ENCODE assay signal across 7 mouse cellular contexts in the genomic region with DNA sequence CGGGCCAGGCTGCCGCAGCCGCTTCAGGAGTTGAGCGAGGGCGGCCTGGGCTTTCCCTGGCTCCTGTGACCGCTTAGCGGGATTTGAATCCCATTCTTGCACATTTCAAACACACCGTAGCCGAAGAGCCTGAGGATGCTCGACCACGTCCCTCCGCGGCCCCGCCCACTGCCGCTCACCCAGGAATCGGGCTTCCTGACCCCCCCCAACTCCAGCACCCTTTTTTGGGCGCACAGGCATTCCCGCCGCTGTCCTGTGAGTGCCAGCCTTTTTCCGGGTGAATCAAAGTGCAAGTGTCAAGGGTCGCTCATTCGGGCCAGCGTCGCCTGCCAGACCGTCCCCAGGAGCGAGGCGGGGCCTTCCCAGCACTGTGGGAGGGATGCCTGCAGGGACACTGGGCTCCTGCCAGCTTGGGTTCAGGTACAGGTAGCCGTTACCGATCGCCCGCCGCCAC. TPM values are rescaled to one million over a fixed set of nuclear protein-coding genes. Genes with fewer than 3 reads are reported as not detected.
A peak's percentile ranks its signal among the peaks of the same experiment; 100 is the strongest.
DNase-seq lines count a peak whose midpoint lies in the region; ATAC-seq and TF ChIP-seq lines count a peak whose summit lies in the region.

No protein-coding gene starts in this region.

- no peak for DNase-seq in MEL (ENCODE audit: low read depth, low spot score)
- peak; percentile 82 for DNase-seq in adrenal gland, postnatal 14 days
- DNase-seq in hindbrain, embryonic 10.5 days (ENCODE audit: low spot score) = peak; percentile 47
- DNase-seq in limb, embryonic 14.5 days (ENCODE audit: low spot score) = no peak
- DNase-seq in thymus, postnatal 14 days = peak; percentile 76

- no peak for TF ChIP-seq CTCF in MEL (IDR thresholded peaks at IDR 0.05 in 2 of 3, conservative IDR thresholded peaks at IDR 0.05 in 1 of 3; ENCODE audit: control insufficient read depth in 1 of 3, insufficient read depth in 1 of 3, low read depth in 2 of 3, low read length in 3 of 3, poor library complexity in 1 of 3, severe bottlenecking in 1 of 3)
- TF ChIP-seq CTCF in embryonic fibroblast, embryonic 13.5 days (IDR thresholded peaks at IDR 0.05; ENCODE audit: borderline replicate concordance, insufficient read depth, low read length) = no peak

- TF ChIP-seq RAD21 in MEL (IDR thresholded peaks at IDR 0.05; ENCODE audit: low read depth, low read length) = no peak

- H3K27me3 ChIP-seq in MEL (ENCODE audit: control insufficient read depth in 1 of 2, insufficient read depth in 2 of 2, low read length in 2 of 2) = no peaks in the 10 kb centered on the region
- no peaks in the 10 kb centered on the region for H3K27me3 ChIP-seq in hindbrain, embryonic 10.5 days (ENCODE audit: insufficient read depth, poor library complexity, severe bottlenecking)
- no peaks in the 10 kb centered on the region for H3K27me3 ChIP-seq in limb, embryonic 14.5 days (ENCODE audit: control insufficient read depth, insufficient read depth, low read length)
- no peaks in the 10 kb centered on the region for H3K27me3 ChIP-seq in midbrain, embryonic 15.5 days (replicated peaks)

- peaks cover 7 to 17% of the 10 kb centered on the region in 2 experiments for H3K36me3 ChIP-seq in MEL (ENCODE audit: control insufficient read depth in 1 of 2, insufficient read depth in 2 of 2, low read length in 2 of 2)
- peaks cover 43% of the 10 kb centered on the region for H3K36me3 ChIP-seq in hindbrain, embryonic 10.5 days
- peaks cover 20% of the 10 kb centered on the region for H3K36me3 ChIP-seq in limb, embryonic 14.5 days (ENCODE audit: control insufficient read depth, insufficient read depth, low read length)
- H3K36me3 ChIP-seq in midbrain, embryonic 15.5 days (replicated peaks) = peaks cover 5% of the 10 kb centered on the region; the same call in 1 of the 2 replicates

- H3K4me3 ChIP-seq in MEL (ENCODE audit: control insufficient read depth in 1 of 2, insufficient read depth in 1 of 2, low read depth in 2 of 2, low read length in 2 of 2) = peak overlapping the region; percentile 94 to 99
- H3K4me3 ChIP-seq in embryonic fibroblast, embryonic 13.5 days (ENCODE audit: insufficient read depth, low read length) = peak overlapping the region; percentile 86
- H3K4me3 ChIP-seq in hindbrain, embryonic 10.5 days = peak overlapping the region; percentile 82
- peak overlapping the region; percentile 89 for H3K4me3 ChIP-seq in limb, embryonic 14.5 days (replicated peaks; ENCODE audit: low read length)
- H3K4me3 ChIP-seq in midbrain, embryonic 15.5 days = peak overlapping the region; percentile 88

- peak overlapping the region; percentile 65; the same call in 1 of the 2 replicates for H3K27ac ChIP-seq in MEL (ENCODE audit: control insufficient read depth, low read depth, low read length)
- H3K27ac ChIP-seq in embryonic fibroblast, embryonic 13.5 days (ENCODE audit: insufficient read depth, low read length) = peak overlapping the region; percentile 9; the same call in 1 of the 2 replicates
- peak overlapping the region; percentile 96 for H3K27ac ChIP-seq in hindbrain, embryonic 10.5 days
- peak overlapping the region; percentile 79 for H3K27ac ChIP-seq in limb, embryonic 14.5 days (replicated peaks; ENCODE audit: low read depth, low read length)
- H3K27ac ChIP-seq in midbrain, embryonic 15.5 days = peak overlapping the region; percentile 87

- no peak for TF ChIP-seq POLR2A in MEL (IDR thresholded peaks at IDR 0.05; ENCODE audit: control insufficient read depth in 1 of 2, insufficient read depth in 1 of 2, low read depth in 1 of 2, low read length in 2 of 2, poor library complexity in 1 of 2)
- no peak for TF ChIP-seq POLR2A in embryonic fibroblast, embryonic 13.5 days (IDR thresholded peaks at IDR 0.05; ENCODE audit: low read depth, low read length)
- no peak for TF ChIP-seq POLR2A in limb, embryonic 14.5 days (IDR thresholded peaks at IDR 0.05; ENCODE audit: borderline replicate concordance, extremely low read depth, insufficient read depth, insufficient read length)

- H3K9me3 ChIP-seq in MEL (replicated peaks; ENCODE audit: insufficient read depth, low read length) = no peaks in the 10 kb centered on the region
- no peaks in the 10 kb centered on the region for H3K9me3 ChIP-seq in hindbrain, embryonic 10.5 days
- no peaks in the 10 kb centered on the region for H3K9me3 ChIP-seq in limb, embryonic 14.5 days (ENCODE audit: control insufficient read depth, low read length)
- H3K9me3 ChIP-seq in midbrain, embryonic 15.5 days = no peaks in the 10 kb centered on the region

- H3K79me2 ChIP-seq in MEL (ENCODE audit: control insufficient read depth, insufficient read depth, low read length, poor library complexity) = peaks cover 20% of the 10 kb centered on the region

- peak; percentile 8; the same call in 1 of the 2 replicates for ATAC-seq in limb, embryonic 14.5 days (ENCODE audit: low FRiP score, low read depth)
- ATAC-seq in midbrain, embryonic 15.5 days (replicated peaks) = peak; percentile 33

- TF ChIP-seq EP300 in MEL (IDR thresholded peaks at IDR 0.05; ENCODE audit: low read depth in 1 of 2, low read length in 2 of 2) = no peak

- peaks cover 14 to 27% of the 10 kb centered on the region in 2 experiments for H3K4me1 ChIP-seq in MEL (ENCODE audit: control insufficient read depth in 1 of 2, insufficient read depth in 2 of 2, low read length in 2 of 2)
- peaks cover 9% of the 10 kb centered on the region; the same call in 1 of the 2 replicates for H3K4me1 ChIP-seq in embryonic fibroblast, embryonic 13.5 days (ENCODE audit: control insufficient read depth, insufficient read depth, low read length)
- H3K4me1 ChIP-seq in hindbrain, embryonic 10.5 days (replicated peaks) = peaks cover 33% of the 10 kb centered on the region
- peaks cover 16% of the 10 kb centered on the region for H3K4me1 ChIP-seq in limb, embryonic 14.5 days (ENCODE audit: control insufficient read depth, insufficient read depth, low read length)
- H3K4me1 ChIP-seq in midbrain, embryonic 15.5 days = peaks cover 31% of the 10 kb centered on the region

- H3K9ac ChIP-seq in MEL (ENCODE audit: control insufficient read depth, low read depth, low read length, poor library complexity, severe bottlenecking) = peak overlapping the region; percentile 98
- H3K9ac ChIP-seq in limb, embryonic 14.5 days (ENCODE audit: low read depth, low read length, severe bottlenecking) = peak overlapping the region; percentile 89
- peak overlapping the region; percentile 70 for H3K9ac ChIP-seq in midbrain, embryonic 15.5 days

- WGBS in hindbrain, embryonic 10.5 days = under 1% methylated on average over 32 of the region's 32 CpGs
- WGBS in limb, embryonic 14.5 days = under 1% methylated on average over 29 of the region's 32 CpGs
- 2% methylated on average over 32 of the region's 32 CpGs for WGBS in midbrain, embryonic 15.5 days

- H3K4me2 ChIP-seq in limb, embryonic 14.5 days (replicated peaks; ENCODE audit: low read depth, low read length, severe bottlenecking) = peak overlapping the region; percentile 93
- peak overlapping the region; percentile 88 for H3K4me2 ChIP-seq in midbrain, embryonic 15.5 days

TF ChIP-seq in MEL, 35 proteins besides CTCF, POLR2A, EP300 and RAD21 (continues in another document):
- TF ChIP-seq E2F4 (IDR thresholded peaks at IDR 0.05; ENCODE audit: borderline replicate concordance, low read depth, low read length) (no peak), HCFC1 (IDR thresholded peaks at IDR 0.05; ENCODE audit: low read depth, low read length) (no peak), TCF12 (IDR thresholded peaks at IDR 0.05; ENCODE audit: low read depth, low read length) (no peak), ZMIZ1 (IDR thresholded peaks at IDR 0.05; ENCODE audit: low read depth, low read length) (no peak), USF2 (IDR thresholded peaks at IDR 0.05; ENCODE audit: borderline replicate concordance in 1 of 2, insufficient read depth in 1 of 2, low read depth in 1 of 2, low read length in 2 of 2) (no peak), MAZ (IDR thresholded peaks at IDR 0.05; ENCODE audit: low read depth, low read length) (no peak), ZC3H11A (IDR thresholded peaks at IDR 0.05; ENCODE audit: low read depth, low read length) (no peak)

RNA-seq across cellular contexts. Expression of gene Spata2, which starts 11.2 kb away (rescaled TPM):
- 9.4 and 9.8 TPM in 2 replicates for total RNA-seq in MEL (2012; rRNA removed)
- 10 to 100 TPM in 1 of 2 experiments, not detected in 1; 33.5 TPM for polyA plus RNA-seq in MEL (2012; ENCODE audit: insufficient read depth in 1 of 2, insufficient read length in 2 of 2, low read depth in 1 of 2, low replicate concordance in 2 of 2, missing spikeins in 1 of 2)
- 30.1 and 32.5 TPM in 2 replicates for total RNA-seq in adrenal gland, postnatal 14 days (2021)
- polyA plus RNA-seq in embryonic fibroblast, embryonic 13.5 days (2011; ENCODE audit: insufficient read length, low read depth, missing spikeins) = 14.7 and 17.5 TPM in 2 replicates
- polyA plus RNA-seq in hindbrain, embryonic 10.5 days (2016; fragmentation: Nextera tagmentation; extraction: Ambion mirVana) = 20.1 and 25.1 TPM in 2 replicates
- 17.8 and 23.0 TPM in 2 replicates for polyA plus RNA-seq in limb, embryonic 14.5 days (2012; rRNA removed)
- 12.3 and 12.4 TPM in 2 replicates for polyA plus RNA-seq in limb, embryonic 14.5 days (2014; fragmentation: Nextera tagmentation; extraction: Ambion mirVana)
- polyA plus RNA-seq in midbrain, embryonic 15.5 days (2015; fragmentation: Nextera tagmentation; extraction: Ambion mirVana) = 34.3 and 34.7 TPM in 2 replicates

RNA-seq across cellular contexts. Expression of gene Rnf114, which starts 11.5 kb away (rescaled TPM):
- 39.5 and 44.0 TPM in 2 replicates for total RNA-seq in MEL (2012; rRNA removed)
- polyA plus RNA-seq in MEL (2012; ENCODE audit: insufficient read depth in 1 of 2, insufficient read length in 2 of 2, low read depth in 1 of 2, low replicate concordance in 2 of 2, missing spikeins in 1 of 2) = 10 to 100 TPM in 1 of 2 experiments, not detected in 1; 49.2 TPM
- 57.6 and 62.9 TPM in 2 replicates for total RNA-seq in adrenal gland, postnatal 14 days (2021)
- 39.2 and 44.9 TPM in 2 replicates for polyA plus RNA-seq in embryonic fibroblast, embryonic 13.5 days (2011; ENCODE audit: insufficient read length, low read depth, missing spikeins)
- 137 TPM in 2 replicates for polyA plus RNA-seq in hindbrain, embryonic 10.5 days (2016; fragmentation: Nextera tagmentation; extraction: Ambion mirVana)
- 83.6 and 102 TPM in 2 replicates for polyA plus RNA-seq in limb, embryonic 14.5 days (2012; rRNA removed)
- 78.1 and 81.9 TPM in 2 replicates for polyA plus RNA-seq in limb, embryonic 14.5 days (2014; fragmentation: Nextera tagmentation; extraction: Ambion mirVana)
- polyA plus RNA-seq in midbrain, embryonic 15.5 days (2015; fragmentation: Nextera tagmentation; extraction: Ambion mirVana) = 131 and 140 TPM in 2 replicates

RNA-seq across cellular contexts. Expression of gene Snai1, which starts 34.1 kb away (rescaled TPM):
- total RNA-seq in MEL (2012; rRNA removed) = 0.19 and 0.20 TPM in 2 replicates
- polyA plus RNA-seq in MEL (2012; ENCODE audit: insufficient read depth in 1 of 2, insufficient read length in 2 of 2, low read depth in 1 of 2, low replicate concordance in 2 of 2, missing spikeins in 1 of 2) = under 1 TPM in 1 of 2 experiments, not detected in 1; 0.74 TPM
- total RNA-seq in adrenal gland, postnatal 14 days (2021) = 7.2 and 10.6 TPM in 2 replicates
- 73.0 and 82.3 TPM in 2 replicates for polyA plus RNA-seq in embryonic fibroblast, embryonic 13.5 days (2011; ENCODE audit: insufficient read length, low read depth, missing spikeins)
- 45.3 and 45.5 TPM in 2 replicates for polyA plus RNA-seq in hindbrain, embryonic 10.5 days (2016; fragmentation: Nextera tagmentation; extraction: Ambion mirVana)
- 123 and 187 TPM in 2 replicates for polyA plus RNA-seq in limb, embryonic 14.5 days (2012; rRNA removed)
- 67.9 and 69.1 TPM in 2 replicates for polyA plus RNA-seq in limb, embryonic 14.5 days (2014; fragmentation: Nextera tagmentation; extraction: Ambion mirVana)
- 5.1 and 6.4 TPM in 2 replicates for polyA plus RNA-seq in midbrain, embryonic 15.5 days (2015; fragmentation: Nextera tagmentation; extraction: Ambion mirVana)

Comparison
In these comparisons a context has a peak if more than half of its experiments do, and no peak if none do; other contexts are left out.
1. DNase-seq: peak in adrenal gland, postnatal 14 days (single experiment), hindbrain, embryonic 10.5 days (single experiment) and thymus, postnatal 14 days (single experiment); none in MEL (single experiment) and limb, embryonic 14.5 days (single experiment).
2. H3K27ac ChIP-seq: peak in every context shown above with its lines; median percentile 96 in hindbrain, embryonic 10.5 days; 87 in midbrain, embryonic 15.5 days; 79 in limb, embryonic 14.5 days; 65 in MEL; 9 in embryonic fibroblast, embryonic 13.5 days.
3. Peak in every context shown above with its lines, with median percentiles within 50 percentile points of each other: H3K4me3 ChIP-seq and H3K9ac ChIP-seq.